In the genomic region with DNA sequence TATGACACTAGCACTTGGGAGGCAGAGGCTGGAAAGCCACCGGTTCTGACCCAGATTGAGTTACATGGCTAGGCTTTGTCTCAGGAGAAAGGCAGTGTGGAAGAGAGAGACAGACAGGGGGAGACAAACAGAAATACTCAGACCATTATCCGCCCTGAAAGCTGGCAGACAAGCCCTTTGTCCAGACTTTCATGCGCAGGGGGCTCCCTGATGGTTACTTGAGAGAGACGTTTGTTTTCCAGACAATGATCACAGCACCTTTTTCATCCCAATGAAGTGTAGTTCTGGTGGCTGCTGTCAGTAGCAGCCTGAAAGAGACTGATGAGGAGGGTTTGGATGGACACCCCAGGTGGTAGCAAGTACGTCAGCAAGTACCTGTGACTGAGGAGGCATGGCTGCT, we compare ENCODE assay signal across 26 mouse cellular contexts. TPM values are rescaled to one million over a fixed set of nuclear protein-coding genes. Genes with fewer than 3 reads are reported as not detected.
DNase-seq lines count a peak whose midpoint lies in the region; TF ChIP-seq lines count a peak whose summit lies in the region.
"Had no signal": no experiment of that assay in that cellular context is flagged by ENCODE, and none has a peak within 500 bp of the region (broad histone marks: within the 10 kb centered on the region; RNA-seq: fewer than 3 reads in every experiment).

No protein-coding gene starts in this region.

- H3K9ac ChIP-seq in ES-E14 (ENCODE audit: insufficient read depth, low read depth, low read length, poor library complexity, severe bottlenecking): no peak overlapping the region
- H3K9ac ChIP-seq: embryonic facial prominence, embryonic 13.5 days; forebrain, postnatal 0 days; heart, embryonic 13.5 days; hindbrain, embryonic 13.5 days; intestine, embryonic 15.5 days had no signal

- no peak for TF ChIP-seq POLR2A in cerebellum, adult 2 months (IDR thresholded peaks at IDR 0.05; ENCODE audit: borderline replicate concordance, insufficient read depth, low read length)

- H3K9me3 ChIP-seq in ES-E14 (ENCODE audit: control insufficient read depth, insufficient read depth, low read depth, low read length): no peaks in the 10 kb centered on the region
- H3K9me3 ChIP-seq in embryonic facial prominence, embryonic 10.5 days: no peaks in the 10 kb centered on the region
- H3K9me3 ChIP-seq: embryonic facial prominence, embryonic 13.5 days; heart, embryonic 10.5 days; heart, embryonic 13.5 days; hindbrain, embryonic 13.5 days; intestine, embryonic 15.5 days had no signal

- H3K4me1 ChIP-seq in cerebellum, adult 2 months (ENCODE audit: control insufficient read depth, insufficient read depth, low read length): peaks cover 20% of the 10 kb centered on the region; the same call in 1 of the 2 replicates
- peaks cover 0 to 7% of the 10 kb centered on the region in 2 experiments; a peak in 1 of 4 replicates for H3K4me1 ChIP-seq in ES-E14 (ENCODE audit: control insufficient read depth in 2 of 2, insufficient read depth in 2 of 2, low read length in 2 of 2, poor library complexity in 1 of 2)
- peaks cover 23% of the 10 kb centered on the region for H3K4me1 ChIP-seq in embryonic facial prominence, embryonic 10.5 days
- H3K4me1 ChIP-seq: intestine, embryonic 15.5 days had no signal

- TF ChIP-seq CTCF in cerebellum, adult 2 months (IDR thresholded peaks at IDR 0.05; ENCODE audit: borderline replicate concordance, insufficient read depth, low read depth, low read length): no peak
- 0 out of 2 replicates have a peak, but pooled peaks have one; percentile 7 for TF ChIP-seq CTCF in layer of hippocampus, adult 2 months (conservative IDR thresholded peaks at IDR 0.05)

- in situ Hi-C loops in ES-E14 (cut with MboI; ENCODE audit: low sequenced_read_pairs in 2 of 2, unreplicated experiment in 2 of 2): no loop called here

- WGBS in cerebellum, adult 2 months: 38% methylated on average over 5 of the region's 5 CpGs
- 57% methylated on average over 5 of the region's 5 CpGs for WGBS in embryonic facial prominence, embryonic 10.5 days

- peak overlapping the region; percentile 73 for H3K27ac ChIP-seq in cerebellum, adult 2 months (ENCODE audit: insufficient read depth, low read length)
- H3K27ac ChIP-seq in layer of hippocampus, adult 2 months: no peak overlapping the region
- no peak overlapping the region for H3K27ac ChIP-seq in ES-E14 (ENCODE audit: insufficient read depth, low read depth, low read length, poor library complexity, severe bottlenecking)
- peak overlapping the region; percentile 40; the same call in 1 of the 2 replicates for H3K27ac ChIP-seq in embryonic facial prominence, embryonic 10.5 days (replicated peaks)
- H3K27ac ChIP-seq: embryonic facial prominence, embryonic 13.5 days; gastrocnemius, adult 2 months; heart, embryonic 10.5 days; heart, embryonic 13.5 days; hindbrain, embryonic 13.5 days; intestine, embryonic 15.5 days had no signal

- H3K4me3 ChIP-seq in cerebellum, adult 2 months (replicated peaks; ENCODE audit: insufficient read depth, low read depth, low read length): no peak overlapping the region
- no peak overlapping the region for H3K4me3 ChIP-seq in layer of hippocampus, adult 2 months
- no peak overlapping the region for H3K4me3 ChIP-seq in ES-E14 (ENCODE audit: insufficient read depth in 1 of 2, low read depth in 1 of 2, low read length in 2 of 2, poor library complexity in 1 of 2, severe bottlenecking in 1 of 2)
- no peak overlapping the region for H3K4me3 ChIP-seq in embryonic facial prominence, embryonic 10.5 days
- H3K4me3 ChIP-seq: embryonic facial prominence, embryonic 13.5 days; erythroblast, embryonic 14.5 days; gastrocnemius, adult 2 months; heart, embryonic 10.5 days; heart, embryonic 13.5 days; hindbrain, embryonic 13.5 days; intestine, embryonic 15.5 days had no signal

- H3K36me3 ChIP-seq in ES-E14 (ENCODE audit: control insufficient read depth, insufficient read depth, low read length, poor library complexity, severe bottlenecking): peaks cover 2% of the 10 kb centered on the region; the same call in 1 of the 2 replicates
- peaks cover 9% of the 10 kb centered on the region; the same call in 1 of the 2 replicates for H3K36me3 ChIP-seq in embryonic facial prominence, embryonic 10.5 days (replicated peaks)
- H3K36me3 ChIP-seq: heart, embryonic 13.5 days; intestine, embryonic 15.5 days had no signal

- no peak for DNase-seq in cerebellum, adult 2 months
- DNase-seq in cerebellum, postnatal 10 days: no peak
- DNase-seq in layer of hippocampus, adult 2 months (ENCODE audit: low spot score in 2 of 2): no peak
- DNase-seq in layer of hippocampus, adult 11-12 months (ENCODE audit: low spot score): no peak
- DNase-seq in ES-E14 (ENCODE audit: low read depth, low spot score): peak; percentile 26
- no peak for DNase-seq in embryonic facial prominence, embryonic 10.5 days (ENCODE audit: low spot score)
- no peak for DNase-seq in thymus, adult 18-20 months
- no peak for DNase-seq in gastrocnemius, postnatal 10 days
- DNase-seq: adrenal gland, adult 2 months; adrenal gland, postnatal 14 days; cerebellum, adult 11-12 months; cerebellum, adult 9-10 months; cerebellum, postnatal 25 days; forebrain, postnatal 0 days; gastrocnemius, adult 2 months; gastrocnemius, postnatal 25 days; heart, adult 18-20 months; heart, postnatal 14 days; heart, postnatal 4 days; kidney, adult 11 months had no signal

- no peaks in the 10 kb centered on the region for H3K27me3 ChIP-seq in cerebellum, adult 2 months (ENCODE audit: control insufficient read depth, insufficient read depth, low read length)
- no peaks in the 10 kb centered on the region for H3K27me3 ChIP-seq in embryonic facial prominence, embryonic 10.5 days (replicated peaks; ENCODE audit: low read depth, poor library complexity, severe bottlenecking)
- H3K27me3 ChIP-seq: embryonic facial prominence, embryonic 13.5 days; heart, embryonic 13.5 days; hindbrain, embryonic 13.5 days; intestine, embryonic 15.5 days had no signal

TF ChIP-seq in ES-E14, 5 proteins besides CTCF, POLR2A, EP300 and RAD21:
- no peak for TF ChIP-seq HCFC1 (IDR thresholded peaks at IDR 0.05; ENCODE audit: borderline replicate concordance, insufficient read depth, low read length)
- TF ChIP-seq CHD2 (IDR thresholded peaks at IDR 0.05; ENCODE audit: low read depth, low read length): no peak
- TF ChIP-seq ZNF384 (IDR thresholded peaks at IDR 0.05; ENCODE audit: low read depth, low read length): no peak
- no peak for TF ChIP-seq ZC3H11A (IDR thresholded peaks at IDR 0.05; ENCODE audit: borderline replicate concordance, low read depth, low read length)
- no peak for TF ChIP-seq MAFK (IDR thresholded peaks at IDR 0.05; ENCODE audit: insufficient read depth, low read depth, low read length)

RNA-seq across cellular contexts. Expression of gene Prdm10, which starts 38.6 kb away (rescaled TPM):
- 21.5 and 23.4 TPM in 2 replicates for polyA plus RNA-seq in cerebellum, adult 2 months (2012; rRNA removed)
- total RNA-seq in layer of hippocampus, adult 2 months (2021): 10 to 100 TPM; 22.0 to 23.1 TPM
- 10.5 and 12.8 TPM in 2 replicates for total RNA-seq in ES-E14 (2012; rRNA removed)
- polyA plus RNA-seq in embryonic facial prominence, embryonic 10.5 days (2016; fragmentation: Nextera tagmentation; extraction: Ambion mirVana): 8.1 and 8.3 TPM in 2 replicates
- 1 to 10 TPM; 3.4 to 5.7 TPM for total RNA-seq in gastrocnemius, postnatal 10 days (2021)

Comparison
In these comparisons a context has a peak if more than half of its experiments do, and no peak if none do; other contexts are left out.
1. H3K27ac ChIP-seq: peak in cerebellum, adult 2 months (single experiment) and embryonic facial prominence, embryonic 10.5 days (single experiment); none in layer of hippocampus, adult 2 months (single experiment) and ES-E14 (single experiment).